8 mouse cellular contexts compared by ENCODE assay signal in genomic region chr15:80257602-80258239, GRCm38 (mm10). TPM values are rescaled to one million over a fixed set of nuclear protein-coding genes. Genes with fewer than 3 reads are reported as not detected.
DNase-seq lines count a peak whose midpoint lies in the region; ATAC-seq and TF ChIP-seq lines count a peak whose summit lies in the region.

No protein-coding gene starts in this region.

- H3K27me3 ChIP-seq in lung, embryonic 14.5 days (ENCODE audit: insufficient read depth, low read length) = no peaks in the 10 kb centered on the region
- H3K27me3 ChIP-seq in hindbrain, embryonic 14.5 days (ENCODE audit: control insufficient read depth, insufficient read depth, low read length) = no peaks in the 10 kb centered on the region
- no peaks in the 10 kb centered on the region for H3K27me3 ChIP-seq in midbrain, embryonic 11.5 days (ENCODE audit: control insufficient read depth, insufficient read depth, low read length)

- TF ChIP-seq CTCF in lung, embryonic 14.5 days (IDR thresholded peaks at IDR 0.05; ENCODE audit: low read depth) = no peak

- H3K9ac ChIP-seq in lung, embryonic 14.5 days = peak overlapping the region; percentile 13; the same call in 1 of the 2 replicates
- no peak overlapping the region; the same call in 1 of the 2 replicates for H3K9ac ChIP-seq in hindbrain, embryonic 14.5 days
- 0 out of 2 replicates have a peak overlapping the region, but pooled peaks have one; percentile 34 for H3K9ac ChIP-seq in midbrain, embryonic 11.5 days (ENCODE audit: low read length)

- no peak for ATAC-seq in lung, embryonic 14.5 days (ENCODE audit: insufficient read depth)
- no peak for ATAC-seq in hindbrain, embryonic 14.5 days (ENCODE audit: low FRiP score)
- ATAC-seq in midbrain, embryonic 11.5 days (ENCODE audit: low FRiP score) = no peak

- H3K9me3 ChIP-seq in lung, embryonic 14.5 days (ENCODE audit: low read depth, low read length) = no peaks in the 10 kb centered on the region
- no peaks in the 10 kb centered on the region for H3K9me3 ChIP-seq in hindbrain, embryonic 14.5 days (ENCODE audit: control insufficient read depth, low read length)
- no peaks in the 10 kb centered on the region for H3K9me3 ChIP-seq in midbrain, embryonic 11.5 days (ENCODE audit: control insufficient read depth, low read length)

- peak; percentile 64 for DNase-seq in lung, embryonic 14.5 days
- no peak for DNase-seq in lung, postnatal 4 days
- DNase-seq in cerebellum, postnatal 14 days = peak; percentile 67 to 70
- no peak for DNase-seq in hindbrain, embryonic 14.5 days (ENCODE audit: low spot score)
- DNase-seq in midbrain, embryonic 11.5 days (ENCODE audit: low spot score, missing footprints) = peak; percentile 86
- no peak for DNase-seq in layer of hippocampus, adult 9-11 months
- DNase-seq in right cerebral cortex, adult 2 months (ENCODE audit: low spot score in 2 of 2) = no peak
- no peak for DNase-seq in adrenal gland, adult 8-10 months

- 16% methylated on average over 4 of the region's 4 CpGs for WGBS in lung, embryonic 14.5 days
- 33% methylated on average over 4 of the region's 4 CpGs for WGBS in hindbrain, embryonic 14.5 days
- WGBS in midbrain, embryonic 11.5 days = 42% methylated on average over 4 of the region's 4 CpGs

- peak overlapping the region; percentile 98 for H3K27ac ChIP-seq in lung, embryonic 14.5 days (ENCODE audit: low read depth)
- H3K27ac ChIP-seq in hindbrain, embryonic 14.5 days = no peak overlapping the region
- H3K27ac ChIP-seq in midbrain, embryonic 11.5 days (ENCODE audit: low read depth, low read length) = 0 out of 2 replicates have a peak overlapping the region, but pooled peaks have one; percentile 30

- peak overlapping the region; percentile 91 for H3K4me3 ChIP-seq in lung, embryonic 14.5 days (ENCODE audit: low read depth, low read length)
- H3K4me3 ChIP-seq in hindbrain, embryonic 14.5 days (replicated peaks; ENCODE audit: low read length) = peak overlapping the region; percentile 97
- H3K4me3 ChIP-seq in midbrain, embryonic 11.5 days (ENCODE audit: low read depth, low read length) = peak overlapping the region; percentile 100

- H3K4me1 ChIP-seq in lung, embryonic 14.5 days (ENCODE audit: insufficient read depth) = peaks cover 8% of the 10 kb centered on the region
- peaks cover 27% of the 10 kb centered on the region for H3K4me1 ChIP-seq in hindbrain, embryonic 14.5 days (replicated peaks; ENCODE audit: control insufficient read depth, insufficient read depth, low read length)
- peaks cover 18% of the 10 kb centered on the region for H3K4me1 ChIP-seq in midbrain, embryonic 11.5 days (ENCODE audit: control insufficient read depth, insufficient read depth, low read length)

- H3K36me3 ChIP-seq in lung, embryonic 14.5 days (ENCODE audit: insufficient read depth) = peaks cover 45% of the 10 kb centered on the region
- H3K36me3 ChIP-seq in hindbrain, embryonic 14.5 days (replicated peaks; ENCODE audit: control insufficient read depth, insufficient read depth) = peaks cover 47% of the 10 kb centered on the region
- H3K36me3 ChIP-seq in midbrain, embryonic 11.5 days (ENCODE audit: control insufficient read depth, insufficient read depth, low read length) = peaks cover 13% of the 10 kb centered on the region

- peak overlapping the region; percentile 94 for H3K4me2 ChIP-seq in lung, embryonic 14.5 days
- peak overlapping the region; percentile 94 for H3K4me2 ChIP-seq in hindbrain, embryonic 14.5 days (replicated peaks)
- H3K4me2 ChIP-seq in midbrain, embryonic 11.5 days = peak overlapping the region; percentile 93; the same call in 1 of the 2 replicates

RNA-seq across cellular contexts. Expression of gene Atf4, which starts 2.7 kb away (rescaled TPM):
- 115 and 136 TPM in 2 replicates for polyA plus RNA-seq in lung, embryonic 14.5 days (2014; fragmentation: Nextera tagmentation; extraction: Ambion mirVana)
- polyA plus RNA-seq in hindbrain, embryonic 14.5 days (2014; fragmentation: Nextera tagmentation; extraction: Ambion mirVana) = 102 and 115 TPM in 2 replicates
- 137 and 144 TPM in 2 replicates for polyA plus RNA-seq in midbrain, embryonic 11.5 days (2014; fragmentation: Nextera tagmentation; extraction: Ambion mirVana)
- 100 to 1,000 TPM; 141 to 245 (median 164) TPM for total RNA-seq in adrenal gland, adult 8-10 months (2022)

RNA-seq across cellular contexts. Expression of gene Rps19bp1, which starts 6.4 kb away (rescaled TPM):
- polyA plus RNA-seq in lung, embryonic 14.5 days (2014; fragmentation: Nextera tagmentation; extraction: Ambion mirVana) = 56.4 and 61.0 TPM in 2 replicates
- polyA plus RNA-seq in hindbrain, embryonic 14.5 days (2014; fragmentation: Nextera tagmentation; extraction: Ambion mirVana) = 75.0 and 83.7 TPM in 2 replicates
- 70.9 and 75.4 TPM in 2 replicates for polyA plus RNA-seq in midbrain, embryonic 11.5 days (2014; fragmentation: Nextera tagmentation; extraction: Ambion mirVana)
- 10 to 100 TPM; 32.7 to 41.0 (median 38.4) TPM for total RNA-seq in adrenal gland, adult 8-10 months (2022)

RNA-seq across cellular contexts. Expression of gene AC140267.1, which starts 22.1 kb away (rescaled TPM):
- polyA plus RNA-seq in lung, embryonic 14.5 days (2014; fragmentation: Nextera tagmentation; extraction: Ambion mirVana) = not detected in 2 replicates
- not detected in 2 replicates for polyA plus RNA-seq in hindbrain, embryonic 14.5 days (2014; fragmentation: Nextera tagmentation; extraction: Ambion mirVana)
- not detected in 2 replicates for polyA plus RNA-seq in midbrain, embryonic 11.5 days (2014; fragmentation: Nextera tagmentation; extraction: Ambion mirVana)
- 10 to 100 TPM in 3 of 4 experiments, 1 to 10 TPM in 1; 8.7 to 29.0 (median 17.7) TPM for total RNA-seq in adrenal gland, adult 8-10 months (2022)

RNA-seq across cellular contexts. Expression of gene Mief1, which starts 23.9 kb away (rescaled TPM):
- polyA plus RNA-seq in lung, embryonic 14.5 days (2014; fragmentation: Nextera tagmentation; extraction: Ambion mirVana) = 31.7 and 32.9 TPM in 2 replicates
- 36.4 and 38.6 TPM in 2 replicates for polyA plus RNA-seq in hindbrain, embryonic 14.5 days (2014; fragmentation: Nextera tagmentation; extraction: Ambion mirVana)
- 35.5 and 40.8 TPM in 2 replicates for polyA plus RNA-seq in midbrain, embryonic 11.5 days (2014; fragmentation: Nextera tagmentation; extraction: Ambion mirVana)
- 10 to 100 TPM; 44.4 to 49.4 (median 48.5) TPM for total RNA-seq in adrenal gland, adult 8-10 months (2022)

RNA-seq across cellular contexts. Expression of gene Cacna1i, which starts 29.3 kb away (rescaled TPM):
- not detected in 2 replicates for polyA plus RNA-seq in lung, embryonic 14.5 days (2014; fragmentation: Nextera tagmentation; extraction: Ambion mirVana)
- 0.80 and 0.86 TPM in 2 replicates for polyA plus RNA-seq in hindbrain, embryonic 14.5 days (2014; fragmentation: Nextera tagmentation; extraction: Ambion mirVana)
- 0.03 and 0.05 TPM in 2 replicates for polyA plus RNA-seq in midbrain, embryonic 11.5 days (2014; fragmentation: Nextera tagmentation; extraction: Ambion mirVana)
- 1 to 10 TPM in 1 of 4 experiments, under 1 TPM in 3; 0.32 to 1.0 (median 0.77) TPM for total RNA-seq in adrenal gland, adult 8-10 months (2022)

Comparison
In these comparisons a context has a peak if more than half of its experiments do, and no peak if none do; other contexts are left out.
1. DNase-seq: peak in lung, embryonic 14.5 days (single experiment), cerebellum, postnatal 14 days (2 of 2) and midbrain, embryonic 11.5 days (single experiment); none in lung, postnatal 4 days (0 of 2), hindbrain, embryonic 14.5 days (single experiment), layer of hippocampus, adult 9-11 months (single experiment), right cerebral cortex, adult 2 months (0 of 2) and adrenal gland, adult 8-10 months (single experiment).
2. Peak in every context shown above with its lines, with median percentiles within 50 percentile points of each other: H3K4me2 ChIP-seq and H3K4me3 ChIP-seq.